Mouse (Mus musculus) small intestine, adult 2 months (tissue): ENCODE results near the gene Tmc5. TPM values are rescaled to one million over a fixed set of nuclear protein-coding genes. Genes with fewer than 3 reads are reported as not detected.

Source experiments
- H3K27ac ChIP-seq: fragments of 200-500 bp; 2 replicates; pipeline ENCODE4 v1.5.1; 2012; ENCODE audit warnings: low read depth, low read length, control low read depth, inconsistent platforms; ENCODE audit not compliant: insufficient read depth
- H3K27me3 ChIP-seq: fragments of 200-500 bp; 2 replicates; pipeline ENCODE4 v1.6.1; 2012; ENCODE audit warnings: mild to moderate bottlenecking, moderate library complexity, low read length, inconsistent platforms; ENCODE audit not compliant: control insufficient read depth, insufficient read depth
- H3K36me3 ChIP-seq: fragments of 200-500 bp; 2 replicates; pipeline ENCODE4 v1.6.1; 2012; ENCODE audit warnings: mild to moderate bottlenecking, low read length, control low read depth, inconsistent platforms; ENCODE audit not compliant: control insufficient read depth, insufficient read depth
- H3K4me1 ChIP-seq: fragments of 200-500 bp; 2 replicates; pipeline ENCODE4 v1.6.1; 2012; ENCODE audit warnings: low read length, inconsistent platforms, mixed read lengths; ENCODE audit not compliant: control insufficient read depth, insufficient read depth, insufficient read length
- H3K4me3 ChIP-seq: fragments of 200-500 bp; 2 replicates; pipeline ENCODE4 v1.5.1; 2012; ENCODE audit warnings: low read depth, mild to moderate bottlenecking, control low read depth, inconsistent platforms, low read length, moderate library complexity
- CTCF ChIP-seq: fragments of 200-500 bp; IDR thresholded peaks from 2 replicates; pipeline ENCODE4 v1.5.1; 2012; ENCODE audit warnings: low read depth, mild to moderate bottlenecking, control low read depth, inconsistent platforms, low read length, moderate library complexity, mixed read lengths; ENCODE audit not compliant: insufficient replicate concordance, insufficient read length; ENCODE audit errors: extremely low read depth
- POLR2A ChIP-seq: fragments of 200-500 bp; IDR thresholded peaks from 2 replicates; pipeline ENCODE4 v1.6.1; 2012; ENCODE audit warnings: low read depth, mild to moderate bottlenecking, control low read depth, inconsistent platforms, low read length, moderate library complexity
- WGBS: fragments of 180-500 bp; shearing (Covaris S2); methylation state at CpG from one replicate; pipeline ENCODE4 v1.1.7; 2018; 5-methylcytosine and 5-hydroxymethylcytosine counted together
- polyA plus RNA-seq: library from polyadenylated mRNA; depleted of rRNA; stranded (reverse); fragments of >200 nt; gene quantifications from 2 replicates; pipeline ENCODE4 v1.2.3, GENCODE M21; 2012

Gene Tmc5
- polyA plus RNA-seq, 1 experiment: 26.4 TPM

- Histone ChIP-seq H3K36me3 (no peaks in the 10 kb centered on the region), H3K4me1 (peaks cover 11% of the 10 kb centered on the region; the same call in 1 of the 2 replicates), H3K4me3 (no peak overlapping the region), H3K27me3 (no peaks in the 10 kb centered on the region), H3K27ac (no peak overlapping the region)
- TF ChIP-seq CTCF: no peak
- no peak for TF ChIP-seq POLR2A
- 49% methylated on average over 9 of the region's 9 CpGs for WGBS
Observed at GRCm38 (mm10) chr7:118593567-118594407, 3.3 kb upstream of the Tmc5 start.

GRCm38 (mm10) chr7:118594611-118595010 is 2.5 kb upstream of the Tmc5 start:
- TF ChIP-seq POLR2A (no peak), CTCF (no peak)
- H3K36me3 ChIP-seq: no peaks in the 10 kb centered on the region
- no peak overlapping the region; the same call in 1 of the 2 replicates for H3K4me3 ChIP-seq
- H3K4me1 ChIP-seq: peaks cover 14% of the 10 kb centered on the region; the same call in 1 of the 2 replicates
- 31% methylated on average over 10 of the region's 10 CpGs for WGBS
- H3K27ac ChIP-seq: no peak overlapping the region
- H3K27me3 ChIP-seq: no peaks in the 10 kb centered on the region

GRCm38 (mm10) chr7:118595228-118595627 is 1.9 kb upstream of the Tmc5 start:
- Histone ChIP-seq H3K27ac (no peak overlapping the region), H3K27me3 (no peaks in the 10 kb centered on the region), H3K4me3 (no peak overlapping the region; the same call in 1 of the 2 replicates), H3K36me3 (no peaks in the 10 kb centered on the region), H3K4me1 (peaks cover 17% of the 10 kb centered on the region; the same call in 1 of the 2 replicates)
- TF ChIP-seq CTCF: peak; percentile 99
- no peak for TF ChIP-seq POLR2A
- WGBS: 1% methylated on average over 14 of the region's 14 CpGs

GRCm38 (mm10) chr7:118596271-118596670 is 826 bp upstream of the Tmc5 start:
- WGBS: 88% methylated on average over 11 of the region's 11 CpGs
- H3K27me3 ChIP-seq: no peaks in the 10 kb centered on the region
- no peak overlapping the region for H3K4me3 ChIP-seq
- no peaks in the 10 kb centered on the region for H3K36me3 ChIP-seq
- H3K4me1 ChIP-seq: peaks cover 17% of the 10 kb centered on the region; the same call in 1 of the 2 replicates
- TF ChIP-seq CTCF (no peak), POLR2A (no peak)
- no peak overlapping the region for H3K27ac ChIP-seq

GRCm38 (mm10) chr7:118599954-118600631 is 3.0 kb downstream of the Tmc5 start:
- WGBS: 18% methylated on average over 12 of the region's 12 CpGs
- TF ChIP-seq CTCF (no peak), POLR2A (peak; percentile 78)
- Histone ChIP-seq H3K4me3 (peak overlapping the region; percentile 61), H3K4me1 (peaks cover 35% of the 10 kb centered on the region), H3K36me3 (no peaks in the 10 kb centered on the region), H3K27me3 (no peaks in the 10 kb centered on the region), H3K27ac (peak overlapping the region; percentile 92)

- peak overlapping the region; percentile 85 for H3K27ac ChIP-seq
Observed at GRCm38 (mm10) chr7:118604842-118605241, 7.7 kb downstream of the Tmc5 start.

GRCm38 (mm10) chr7:118609815-118610214 is 12.7 kb downstream of the Tmc5 start:
- Histone ChIP-seq H3K27ac (peak overlapping the region; percentile 92), H3K27me3 (no peaks in the 10 kb centered on the region)
- WGBS: 75% methylated on average over 7 of the region's 7 CpGs

More at GRCm38 (mm10) chr7:118604842-118605241, 7.7 kb downstream of the Tmc5 start:
- H3K4me1 ChIP-seq: peaks cover 29% of the 10 kb centered on the region
- no peak for TF ChIP-seq POLR2A
- no peak for TF ChIP-seq CTCF
- WGBS: 18% methylated on average over 8 of the region's 8 CpGs
- H3K36me3 ChIP-seq: peaks cover 4% of the 10 kb centered on the region; the same call in 1 of the 2 replicates
- H3K4me3 ChIP-seq: peak overlapping the region; percentile 29
- H3K27me3 ChIP-seq: no peaks in the 10 kb centered on the region

More at GRCm38 (mm10) chr7:118609815-118610214, 12.7 kb downstream of the Tmc5 start:
- TF ChIP-seq POLR2A (no peak), CTCF (no peak)
- H3K4me1 ChIP-seq: peaks cover 24% of the 10 kb centered on the region
- no peak overlapping the region for H3K4me3 ChIP-seq
- H3K36me3 ChIP-seq: peaks cover 9% of the 10 kb centered on the region
